Mouse (Mus musculus) heart, adult 10 weeks (tissue): ENCODE results near the gene Ybx3. TPM values are rescaled to one million over a fixed set of nuclear protein-coding genes. Genes with fewer than 3 reads are reported as not detected.

ENCODE experiments used
- polyA plus RNA-seq: library from polyadenylated mRNA; stranded (reverse); fragments of 350-450 nt; fragmentation: Illumina TruSeq; extraction: RNeasy Lipid Tissue Mini Kit (QIAGEN cat#74804); gene quantifications from one replicate; pipeline ENCODE4 v1.2.3, GENCODE M21; 2014; ENCODE audit warnings: low read depth, low replicate concordance

The Ybx3 gene
- 203 TPM for polyA plus RNA-seq

GRCm38 (mm10) chr6:131388040-131389021, at the start of gene Ybx3:
Gene Ybx3, minus strand, starts transcription at chr6:131388476.

GRCm38 (mm10) chr6:131353352-131353919, 34.8 kb downstream of the Ybx3 start, which contains the start of gene Styk1:
Gene Styk1, minus strand, starts transcription at chr6:131353597.

Other genes with a start within 250 kb of the Ybx3 start
- gene Klra2, start 141.1 kb downstream of the Ybx3 start, polyA plus RNA-seq: 0.34 TPM
- 9.7 TPM for gene Magohb, start 95.2 kb downstream of the Ybx3 start, polyA plus RNA-seq
- gene Styk1, start 34.9 kb downstream of the Ybx3 start, polyA plus RNA-seq: 0.50 TPM
- not detected for gene 5430401F13Rik, start 97.9 kb upstream of the Ybx3 start, polyA plus RNA-seq
- gene Gm6619, start 97.9 kb upstream of the Ybx3 start, polyA plus RNA-seq: not detected
- gene Tas2r130, start 242.4 kb upstream of the Ybx3 start, polyA plus RNA-seq: not detected